Mouse (Mus musculus): ENCODE data around the gene Casc3.

Casc3 gene

GRCm38 (mm10) chr11:98829091-98829775 lies 24.5 kb downstream of the Casc3 start:
- TF ChIP-seq GATA4 (IDR thresholded peaks at IDR 0.05; ENCODE audit: insufficient replicate concordance, low read length) = no peak

GRCm38 (mm10) chr11:98829875-98830274 lies 25.2 kb downstream of the Casc3 start:
- TF ChIP-seq GATA4 (IDR thresholded peaks at IDR 0.05; ENCODE audit: insufficient replicate concordance, low read length) = no peak

GRCm38 (mm10) chr11:98835296-98835695 lies 30.6 kb downstream of the Casc3 start:
- no peak for TF ChIP-seq GATA4 (IDR thresholded peaks at IDR 0.05; ENCODE audit: insufficient replicate concordance, low read length)

- no peak for TF ChIP-seq GATA4 (IDR thresholded peaks at IDR 0.05; ENCODE audit: insufficient replicate concordance, low read length)
Observed at GRCm38 (mm10) chr11:98835725-98836124, 31.0 kb downstream of the Casc3 start.

GRCm38 (mm10) chr11:98836128-98836527 lies 31.4 kb downstream of the Casc3 start:
- no peak for TF ChIP-seq GATA4 (IDR thresholded peaks at IDR 0.05; ENCODE audit: insufficient replicate concordance, low read length)

GRCm38 (mm10) chr11:98836651-98837141 lies 32.0 kb downstream of the Casc3 start, which contains the start of gene Rapgefl1:
Gene Rapgefl1 (plus strand): TSS chr11:98836785.
- TF ChIP-seq GATA4 (IDR thresholded peaks at IDR 0.05; ENCODE audit: insufficient replicate concordance, low read length) = no peak

- TF ChIP-seq GATA4 (IDR thresholded peaks at IDR 0.05; ENCODE audit: insufficient replicate concordance, low read length) = no peak
Observed at GRCm38 (mm10) chr11:98837231-98837704, 32.6 kb downstream of the Casc3 start.

GRCm38 (mm10) chr11:98837917-98838316 lies 33.2 kb downstream of the Casc3 start:
- TF ChIP-seq GATA4 (IDR thresholded peaks at IDR 0.05; ENCODE audit: insufficient replicate concordance, low read length) = no peak

- TF ChIP-seq GATA4 (IDR thresholded peaks at IDR 0.05; ENCODE audit: insufficient replicate concordance, low read length) = no peak
Observed at GRCm38 (mm10) chr11:98838512-98838911, 33.8 kb downstream of the Casc3 start.

- TF ChIP-seq GATA4 (IDR thresholded peaks at IDR 0.05; ENCODE audit: insufficient replicate concordance, low read length) = no peak
Observed at GRCm38 (mm10) chr11:98839402-98839801, 34.7 kb downstream of the Casc3 start.

GRCm38 (mm10) chr11:98839897-98840296 lies 35.2 kb downstream of the Casc3 start:
- TF ChIP-seq GATA4 (IDR thresholded peaks at IDR 0.05; ENCODE audit: insufficient replicate concordance, low read length) = no peak

- no peak for TF ChIP-seq GATA4 (IDR thresholded peaks at IDR 0.05; ENCODE audit: insufficient replicate concordance, low read length)
Observed at GRCm38 (mm10) chr11:98846016-98846415, 41.3 kb downstream of the Casc3 start.

- TF ChIP-seq GATA4 (IDR thresholded peaks at IDR 0.05; ENCODE audit: insufficient replicate concordance, low read length) = no peak
Observed at GRCm38 (mm10) chr11:98846865-98847604, 42.3 kb downstream of the Casc3 start.

- TF ChIP-seq GATA4 (IDR thresholded peaks at IDR 0.05; ENCODE audit: insufficient replicate concordance, low read length) = no peak
Observed at GRCm38 (mm10) chr11:98849196-98849894, 44.6 kb downstream of the Casc3 start.
